Mouse (Mus musculus) MN1 (cell line): ENCODE measurements around the gene Larp6.

ENCODE experiments used
- DNase-seq: peaks from one replicate; pipeline ENCODE4 v3.0.0-alpha.2; 2016; ENCODE audit warnings: low spot score

Larp6 gene

GRCm38 (mm10) chr9:60715271-60715670 lies 2.5 kb downstream of the Larp6 start:
- DNase-seq, result no peak

- peak; percentile 15 for DNase-seq
Observed at GRCm38 (mm10) chr9:60715828-60716227, 3.0 kb downstream of the Larp6 start.

GRCm38 (mm10) chr9:60718284-60718683 lies 5.5 kb downstream of the Larp6 start:
- peak; percentile 30 for DNase-seq

GRCm38 (mm10) chr9:60719687-60720086 lies 6.9 kb downstream of the Larp6 start:
- no peak for DNase-seq

GRCm38 (mm10) chr9:60724968-60725367 lies 12.2 kb downstream of the Larp6 start:
- DNase-seq, result no peak

- DNase-seq, result no peak
Observed at GRCm38 (mm10) chr9:60734321-60734720, 21.5 kb downstream of the Larp6 start.

GRCm38 (mm10) chr9:60739126-60739525 lies 26.3 kb downstream of the Larp6 start:
- DNase-seq, result no peak

GRCm38 (mm10) chr9:60741436-60741835 lies 28.6 kb downstream of the Larp6 start:
- no peak for DNase-seq

GRCm38 (mm10) chr9:60742516-60742915 lies 29.7 kb downstream of the Larp6 start:
- DNase-seq, result peak; percentile 74

- peak; percentile 85 for DNase-seq
Observed at GRCm38 (mm10) chr9:60743180-60743900, 30.6 kb downstream of the Larp6 start.

GRCm38 (mm10) chr9:60744171-60744969 lies 31.6 kb downstream of the Larp6 start:
- peak; percentile 64 for DNase-seq

GRCm38 (mm10) chr9:60744971-60745370 lies 32.2 kb downstream of the Larp6 start:
- DNase-seq, result no peak

- no peak for DNase-seq
Observed at GRCm38 (mm10) chr9:60746561-60746960, 33.8 kb downstream of the Larp6 start.

GRCm38 (mm10) chr9:60747672-60748071 lies 34.9 kb downstream of the Larp6 start:
- no peak for DNase-seq

- DNase-seq, result no peak
Observed at GRCm38 (mm10) chr9:60748191-60748590, 35.4 kb downstream of the Larp6 start.

GRCm38 (mm10) chr9:60749105-60749504 lies 36.3 kb downstream of the Larp6 start:
- DNase-seq, result no peak

- DNase-seq, result no peak
Observed at GRCm38 (mm10) chr9:60751098-60751497, 38.3 kb downstream of the Larp6 start.

GRCm38 (mm10) chr9:60751971-60752370 lies 39.2 kb downstream of the Larp6 start:
- no peak for DNase-seq

- no peak for DNase-seq
Observed at GRCm38 (mm10) chr9:60752636-60753035, 39.8 kb downstream of the Larp6 start.

GRCm38 (mm10) chr9:60756258-60756657 lies 43.5 kb downstream of the Larp6 start:
- DNase-seq, result peak; percentile 59

- DNase-seq, result no peak
Observed at GRCm38 (mm10) chr9:60756866-60757740, 44.3 kb downstream of the Larp6 start.

GRCm38 (mm10) chr9:60757817-60758216 lies 45.0 kb downstream of the Larp6 start:
- DNase-seq, result peak; percentile 10
